20 mouse cellular contexts compared by ENCODE assay signal in the genomic region with DNA sequence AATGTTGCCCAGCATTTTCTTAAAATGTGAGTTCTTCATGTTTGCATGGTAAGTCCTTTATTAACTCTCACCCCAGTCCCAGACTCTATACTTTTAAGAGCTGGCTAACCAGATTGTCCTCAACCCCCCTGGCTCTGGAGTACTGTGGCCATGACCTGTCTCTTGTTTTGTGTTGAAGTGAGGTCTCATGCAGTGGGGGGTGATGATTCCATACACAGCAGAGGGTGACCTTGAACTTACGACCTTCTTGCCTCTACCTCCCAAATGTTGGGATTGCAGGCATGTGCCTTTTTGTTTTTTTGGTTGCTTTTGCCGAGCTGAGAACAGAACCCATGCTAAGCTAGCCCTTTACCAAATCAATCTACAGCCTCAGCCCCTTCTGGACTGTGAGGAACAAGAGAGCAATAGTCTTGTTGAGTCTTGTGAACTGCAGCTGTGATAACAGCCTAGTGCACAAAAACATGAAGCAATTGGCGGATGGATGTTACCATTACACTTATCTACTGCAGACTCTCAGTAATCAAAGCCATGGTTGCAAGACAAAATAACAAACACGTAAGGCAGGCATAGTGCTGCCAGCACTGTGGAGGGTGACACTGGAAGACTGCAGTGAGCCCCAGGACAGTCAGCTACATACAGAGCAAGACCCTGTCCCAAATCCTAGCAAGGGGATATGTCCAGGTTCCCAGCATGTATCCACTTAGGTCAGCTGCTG. TPM values are rescaled to one million over a fixed set of nuclear protein-coding genes. Genes with fewer than 3 reads are reported as not detected.
DNase-seq lines count a peak whose midpoint lies in the region; ATAC-seq and TF ChIP-seq lines count a peak whose summit lies in the region.
"Had no signal": no experiment of that assay in that cellular context is flagged by ENCODE, and none has a peak within 500 bp of the region (broad histone marks: within the 10 kb centered on the region; RNA-seq: fewer than 3 reads in every experiment).

No protein-coding gene starts in this region.

- no peak overlapping the region for H3K4me3 ChIP-seq in heart, embryonic 14.5 days (ENCODE audit: control insufficient read depth in 1 of 2, insufficient read depth in 1 of 2, low read depth in 1 of 2, low read length in 2 of 2)
- no peak overlapping the region for H3K4me3 ChIP-seq in lung, adult 2 months (replicated peaks; ENCODE audit: extremely low read depth, low read depth, low read length)
- H3K4me3 ChIP-seq: embryonic facial prominence, embryonic 15.5 days; forebrain, embryonic 10.5 days; hindbrain, embryonic 10.5 days; kidney, embryonic 15.5 days; myocyte; neural tube, embryonic 15.5 days had no signal

- no peak for ATAC-seq in heart, embryonic 14.5 days (ENCODE audit: insufficient number of reproducible peaks, insufficient read depth, low FRiP score, low read depth)

- TF ChIP-seq CTCF in lung, adult 2 months (IDR thresholded peaks at IDR 0.05; ENCODE audit: insufficient read depth, low read length): no peak

- no peaks in the 10 kb centered on the region for H3K9me3 ChIP-seq in heart, embryonic 14.5 days (ENCODE audit: control insufficient read depth, low read length)
- H3K9me3 ChIP-seq: embryonic facial prominence, embryonic 15.5 days; forebrain, embryonic 10.5 days; G1E; hindbrain, embryonic 10.5 days; kidney, embryonic 15.5 days; neural tube, embryonic 15.5 days had no signal

- no peak overlapping the region for H3K9ac ChIP-seq in heart, embryonic 14.5 days (ENCODE audit: low read length)
- H3K9ac ChIP-seq: embryonic facial prominence, embryonic 15.5 days; kidney, embryonic 15.5 days; neural tube, embryonic 15.5 days had no signal

- TF ChIP-seq POLR2A in lung, adult 2 months (IDR thresholded peaks at IDR 0.05; ENCODE audit: borderline replicate concordance, extremely low read depth, low read depth, low read length): no peak

- peak overlapping the region in 1 of 2 experiments; percentile 41; a peak in 2 of 4 replicates for H3K27ac ChIP-seq in heart, embryonic 14.5 days (replicated peaks in 1 of 2; ENCODE audit: control insufficient read depth in 1 of 2, insufficient read depth in 1 of 2, low read depth in 2 of 2, low read length in 2 of 2)
- H3K27ac ChIP-seq: embryonic facial prominence, embryonic 15.5 days; forebrain, embryonic 10.5 days; hindbrain, embryonic 10.5 days; kidney, embryonic 15.5 days; macrophage; neural tube, embryonic 15.5 days had no signal

- no peak for DNase-seq in heart, adult 9 months (ENCODE audit: low spot score in 2 of 2)
- DNase-seq in lung, adult 2 months: peak; percentile 0
- DNase-seq in lung, postnatal 4 days: no peak
- DNase-seq in thymus, postnatal 4 days: peak; percentile 4
- no peak for DNase-seq in thymus, postnatal 25 days
- DNase-seq in B cell, adult 2 months: no peak
- DNase-seq: cerebellum, postnatal 10 days; embryo, embryonic 11 days; gastrocnemius, postnatal 14 days; midbrain, embryonic 14.5 days; right cerebral cortex, adult 18-20 months had no signal

- H3K27me3 ChIP-seq in heart, embryonic 14.5 days (ENCODE audit: control insufficient read depth, insufficient read depth, low read length): no peaks in the 10 kb centered on the region
- H3K27me3 ChIP-seq: embryonic facial prominence, embryonic 15.5 days; kidney, embryonic 15.5 days; neural tube, embryonic 15.5 days had no signal

- peak overlapping the region; percentile 52 for H3K4me2 ChIP-seq in heart, embryonic 14.5 days (ENCODE audit: low read length)
- H3K4me2 ChIP-seq: embryonic facial prominence, embryonic 15.5 days; kidney, embryonic 15.5 days; neural tube, embryonic 15.5 days had no signal

- no peaks in the 10 kb centered on the region for H3K36me3 ChIP-seq in heart, embryonic 14.5 days (ENCODE audit: control insufficient read depth, insufficient read depth, low read length)
- H3K36me3 ChIP-seq: embryonic facial prominence, embryonic 15.5 days; forebrain, embryonic 10.5 days; G1E; hindbrain, embryonic 10.5 days; kidney, embryonic 15.5 days; neural tube, embryonic 15.5 days had no signal

- WGBS in heart, embryonic 14.5 days: 54% methylated on average over 4 of the region's 4 CpGs
- 75% methylated on average over 4 of the region's 4 CpGs for WGBS in lung, adult 2 months

- H3K4me1 ChIP-seq in heart, embryonic 14.5 days (ENCODE audit: control insufficient read depth in 2 of 2, insufficient read depth in 2 of 2, low read length in 2 of 2): peaks cover 23 to 34% of the 10 kb centered on the region in 2 experiments
- peaks cover 3% of the 10 kb centered on the region for H3K4me1 ChIP-seq in lung, adult 2 months (ENCODE audit: control insufficient read depth, insufficient read depth, low read length)
- H3K4me1 ChIP-seq: embryonic facial prominence, embryonic 15.5 days; neural tube, embryonic 15.5 days had no signal

RNA-seq across cellular contexts. Expression of a gene that starts 13.4 kb away (rescaled TPM):
- polyA plus RNA-seq in heart, embryonic 14.5 days (2014; fragmentation: Nextera tagmentation; extraction: Ambion mirVana): 276 and 280 TPM in 2 replicates
- polyA plus RNA-seq in lung, adult 2 months (2012; rRNA removed): 74.5 and 92.3 TPM in 2 replicates

RNA-seq across cellular contexts. Expression of a gene that starts 24.7 kb away (rescaled TPM):
- 37.0 and 38.5 TPM in 2 replicates for polyA plus RNA-seq in heart, embryonic 14.5 days (2014; fragmentation: Nextera tagmentation; extraction: Ambion mirVana)
- polyA plus RNA-seq in lung, adult 2 months (2012; rRNA removed): 3.4 and 5.3 TPM in 2 replicates

RNA-seq across cellular contexts. Expression of a gene that starts 46.5 kb away (rescaled TPM):
- 6.7 and 7.4 TPM in 2 replicates for polyA plus RNA-seq in heart, embryonic 14.5 days (2014; fragmentation: Nextera tagmentation; extraction: Ambion mirVana)
- polyA plus RNA-seq in lung, adult 2 months (2012; rRNA removed): 10.4 and 14.0 TPM in 2 replicates

Comparison
In these comparisons a context has a peak if more than half of its experiments do, and no peak if none do; other contexts are left out.
1. DNase-seq: peak in lung, adult 2 months (single experiment) and thymus, postnatal 4 days (single experiment); none in heart, adult 9 months (0 of 2), lung, postnatal 4 days (0 of 2), thymus, postnatal 25 days (single experiment) and B cell, adult 2 months (0 of 2).